Mouse (Mus musculus) forebrain, embryonic 13.5 days (tissue): ENCODE measurements around the gene Fam107b. TPM values are rescaled to one million over a fixed set of nuclear protein-coding genes. Genes with fewer than 3 reads are reported as not detected.

Experiments
- ATAC-seq: fragments of 200-750 bp; cut with Nextera tagmentation; 2 replicates; pipeline ENCODE4 v1.8.0; 2017
- H3K27ac ChIP-seq: fragments of 300-500 bp; sonication (generic); 2 replicates; pipeline ENCODE4 v1.5.1; 2015; ENCODE audit warnings: inconsistent platforms, mild to moderate bottlenecking, moderate library complexity
- H3K27me3 ChIP-seq: fragments of 300-500 bp; sonication (generic); 2 replicates; pipeline ENCODE4 v1.6.1; 2015; ENCODE audit warnings: mild to moderate bottlenecking, inconsistent platforms
- H3K36me3 ChIP-seq: fragments of 300-500 bp; sonication (generic); 2 replicates; pipeline ENCODE4 v1.6.1; 2015; ENCODE audit warnings: mild to moderate bottlenecking, inconsistent platforms; ENCODE audit not compliant: poor library complexity, severe bottlenecking
- H3K4me1 ChIP-seq: fragments of 300-500 bp; sonication (generic); 2 replicates; pipeline ENCODE4 v1.6.1; 2015; ENCODE audit warnings: inconsistent platforms
- H3K4me2 ChIP-seq: fragments of 300-500 bp; sonication (generic); 2 replicates; pipeline ENCODE4 v1.6.1; 2015; ENCODE audit warnings: inconsistent platforms, mild to moderate bottlenecking, moderate library complexity
- H3K4me3 ChIP-seq: fragments of 300-500 bp; sonication (generic); 2 replicates; pipeline ENCODE4 v1.5.1; 2015; ENCODE audit warnings: mild to moderate bottlenecking, inconsistent platforms
- H3K9ac ChIP-seq: fragments of 300-500 bp; sonication (generic); 2 replicates; pipeline ENCODE4 v1.6.1; 2015; ENCODE audit warnings: mild to moderate bottlenecking, inconsistent platforms
- H3K9me3 ChIP-seq: fragments of 300-500 bp; sonication (generic); replicated peaks from 2 replicates; pipeline ENCODE4 v1.6.1; 2016; ENCODE audit warnings: inconsistent platforms
- WGBS: fragments of 180-500 bp; shearing (Covaris S2); methylation state at CpG from one replicate; pipeline ENCODE4 v1.1.7; 2015; 5-methylcytosine and 5-hydroxymethylcytosine counted together
- polyA plus RNA-seq: library from polyadenylated mRNA; unstranded; fragments of >200 nt; fragmentation: Nextera tagmentation; extraction: Ambion mirVana; gene quantifications from 2 replicates; pipeline ENCODE4 v1.2.1, GENCODE M21; 2015

Fam107b gene
- polyA plus RNA-seq, 1 experiment from 2014 or later: 45.2 TPM

- Histone ChIP-seq H3K27me3 (no peaks in the 10 kb centered on the region), H3K4me2 (no peak overlapping the region; the same call in 1 of the 2 replicates), H3K27ac (peak overlapping the region; percentile 69; the same call in 1 of the 2 replicates), H3K4me3 (no peak overlapping the region), H3K4me1 (peaks cover 60% of the 10 kb centered on the region), H3K9me3 (no peaks in the 10 kb centered on the region), H3K36me3 (no peaks in the 10 kb centered on the region), H3K9ac (no peak overlapping the region)
- peak; percentile 75 for ATAC-seq
- WGBS: 79% methylated on average over 7 of the region's 7 CpGs
Measured at GRCm38 (mm10) chr2:3739351-3739961, 169.2 kb downstream of the Fam107b start.

GRCm38 (mm10) chr2:3740256-3740655, 170.0 kb downstream of the Fam107b start:
- H3K27ac ChIP-seq: peak overlapping the region; percentile 69
- no peaks in the 10 kb centered on the region for H3K36me3 ChIP-seq
- no peaks in the 10 kb centered on the region for H3K9me3 ChIP-seq
- H3K4me2 ChIP-seq: no peak overlapping the region
- H3K4me1 ChIP-seq: peaks cover 58% of the 10 kb centered on the region
- 92% methylated on average over 3 of the region's 3 CpGs for WGBS
- H3K4me3 ChIP-seq: no peak overlapping the region
- no peak overlapping the region for H3K9ac ChIP-seq
- H3K27me3 ChIP-seq: no peaks in the 10 kb centered on the region
- ATAC-seq: no peak

DNA sequence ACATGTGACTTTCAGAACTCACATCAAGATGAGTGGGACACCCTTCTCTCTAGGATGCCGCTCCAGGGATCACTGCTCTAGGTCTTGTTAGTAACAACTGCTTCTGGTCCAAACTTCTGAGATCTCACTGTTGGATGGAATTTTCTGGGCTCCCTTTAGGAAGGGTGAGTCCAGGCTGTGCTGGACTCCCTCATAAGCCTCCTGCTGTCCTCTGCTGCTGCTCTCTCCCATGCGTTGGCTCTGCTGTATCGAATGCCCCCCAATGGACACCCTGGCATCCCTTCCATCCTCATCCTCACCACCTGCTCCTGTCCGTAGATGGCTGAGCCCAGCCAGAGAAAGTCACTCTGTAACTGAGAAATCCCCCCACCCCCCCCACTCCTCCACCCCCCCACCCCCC, 170.4 kb downstream of the Fam107b start:
- Histone ChIP-seq H3K27ac (no peak overlapping the region), H3K36me3 (no peaks in the 10 kb centered on the region), H3K4me1 (peaks cover 58% of the 10 kb centered on the region), H3K27me3 (no peaks in the 10 kb centered on the region), H3K4me3 (no peak overlapping the region), H3K4me2 (no peak overlapping the region), H3K9me3 (no peaks in the 10 kb centered on the region), H3K9ac (no peak overlapping the region)
- 92% methylated on average over 4 of the region's 4 CpGs for WGBS
- no peak for ATAC-seq

DNA sequence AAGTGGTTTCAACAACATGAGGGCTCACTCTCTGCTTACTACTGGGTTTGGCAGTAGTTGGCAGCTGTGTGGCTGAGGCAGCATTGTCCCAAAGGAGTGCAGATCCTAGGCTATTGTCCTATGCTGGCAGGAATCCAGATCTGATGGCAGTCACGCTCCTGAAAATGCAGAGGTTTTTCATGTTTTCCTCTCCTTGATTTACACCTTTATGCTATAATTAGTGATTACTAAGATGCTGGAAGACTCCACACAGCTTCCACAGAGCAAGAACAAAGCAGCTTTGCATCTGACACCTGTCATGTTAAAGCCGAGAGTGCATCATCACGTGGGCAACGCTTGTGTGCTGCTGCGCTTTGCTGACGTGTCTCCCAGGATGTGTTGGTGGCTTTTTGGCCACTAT, 172.2 kb downstream of the Fam107b start:
- peak; percentile 62 for ATAC-seq
- 41% methylated on average over 6 of the region's 6 CpGs for WGBS
- Histone ChIP-seq H3K4me2 (no peak overlapping the region), H3K9me3 (no peaks in the 10 kb centered on the region), H3K27ac (peak overlapping the region; percentile 55), H3K36me3 (no peaks in the 10 kb centered on the region), H3K27me3 (no peaks in the 10 kb centered on the region), H3K4me3 (no peak overlapping the region), H3K4me1 (peaks cover 56% of the 10 kb centered on the region), H3K9ac (no peak overlapping the region)

DNA sequence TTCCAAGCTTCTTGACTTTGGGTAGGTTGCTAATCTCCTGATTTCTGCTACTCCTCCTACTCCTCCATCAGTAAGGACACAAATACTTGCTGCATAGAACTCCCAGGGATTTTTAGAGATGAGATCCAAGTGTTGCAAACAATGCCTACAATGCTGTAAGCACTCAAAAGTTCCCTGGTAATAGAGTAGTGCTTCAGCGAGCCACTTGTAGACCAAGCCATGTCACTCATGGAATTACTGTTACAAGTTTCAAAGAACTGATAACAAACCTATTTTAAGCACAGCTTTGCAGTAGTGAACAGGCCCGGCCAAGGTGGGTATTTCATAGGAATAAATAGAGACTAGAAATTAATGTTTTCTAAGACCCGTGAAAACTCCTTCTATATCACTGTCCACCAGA, 174.8 kb downstream of the Fam107b start:
- 70% methylated on average over 3 of the region's 3 CpGs for WGBS
- ATAC-seq: no peak
- no peak overlapping the region for H3K4me3 ChIP-seq
- no peak overlapping the region for H3K27ac ChIP-seq
- no peaks in the 10 kb centered on the region for H3K36me3 ChIP-seq
- no peak overlapping the region for H3K9ac ChIP-seq
- H3K4me1 ChIP-seq: peaks cover 38% of the 10 kb centered on the region
- no peak overlapping the region for H3K4me2 ChIP-seq
- H3K27me3 ChIP-seq: no peaks in the 10 kb centered on the region
- H3K9me3 ChIP-seq: no peaks in the 10 kb centered on the region

GRCm38 (mm10) chr2:3745910-3746606, 175.8 kb downstream of the Fam107b start:
- 93% methylated on average over 13 of the region's 13 CpGs for WGBS
- H3K9ac ChIP-seq: no peak overlapping the region
- H3K36me3 ChIP-seq: no peaks in the 10 kb centered on the region
- no peaks in the 10 kb centered on the region for H3K9me3 ChIP-seq
- H3K27me3 ChIP-seq: no peaks in the 10 kb centered on the region
- ATAC-seq: no peak
- H3K4me1 ChIP-seq: peaks cover 31% of the 10 kb centered on the region
- H3K4me2 ChIP-seq: no peak overlapping the region
- H3K27ac ChIP-seq: no peak overlapping the region
- no peak overlapping the region for H3K4me3 ChIP-seq

DNA sequence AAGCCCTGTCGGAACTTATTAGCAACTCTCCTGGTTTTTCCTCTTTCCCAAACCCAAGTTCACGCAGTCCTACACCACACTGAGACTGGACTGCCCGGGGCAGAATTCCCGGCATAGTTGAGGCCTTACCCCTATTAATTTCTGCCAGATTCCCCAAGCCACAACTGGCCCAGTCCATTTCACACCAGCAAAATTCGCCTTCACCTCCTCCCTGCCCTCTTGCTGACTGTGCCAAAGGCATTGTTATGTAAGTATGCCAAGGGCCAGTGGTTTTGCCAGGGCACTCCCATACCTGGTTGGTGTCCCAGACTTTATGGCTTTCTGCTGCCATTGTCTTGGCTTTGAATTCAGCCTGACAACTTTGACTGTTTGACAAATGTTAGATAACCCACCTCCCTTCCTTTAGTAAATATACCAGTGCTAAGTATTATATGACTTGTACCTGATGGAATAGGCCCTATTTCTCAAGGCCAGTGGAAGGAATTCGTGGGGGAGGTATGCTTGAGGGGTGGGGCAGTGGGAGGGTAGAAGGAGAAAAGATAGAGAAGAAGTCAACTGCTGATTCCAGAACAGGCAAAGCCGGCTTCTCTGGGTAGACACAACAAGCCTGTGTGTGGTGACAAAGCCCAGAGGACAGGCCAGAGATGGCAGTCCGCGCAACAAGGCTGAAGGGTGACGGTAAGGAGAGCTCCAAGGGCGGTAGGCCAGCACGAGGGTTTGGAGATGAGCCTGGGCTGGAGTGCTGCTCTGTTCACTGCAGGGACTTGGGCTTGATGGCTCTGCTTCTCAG, 178.6 kb downstream of the Fam107b start:
- H3K27me3 ChIP-seq: no peaks in the 10 kb centered on the region
- H3K4me1 ChIP-seq: peaks cover 27% of the 10 kb centered on the region
- no peaks in the 10 kb centered on the region for H3K36me3 ChIP-seq
- H3K9ac ChIP-seq: no peak overlapping the region
- H3K4me2 ChIP-seq: no peak overlapping the region
- no peak overlapping the region for H3K4me3 ChIP-seq
- no peaks in the 10 kb centered on the region for H3K9me3 ChIP-seq
- no peak for ATAC-seq
- 84% methylated on average over 12 of the region's 12 CpGs for WGBS
- H3K27ac ChIP-seq: no peak overlapping the region

- WGBS: 75% methylated on average over 6 of the region's 6 CpGs
- Histone ChIP-seq H3K27me3 (no peaks in the 10 kb centered on the region), H3K27ac (no peak overlapping the region), H3K4me1 (peaks cover 28% of the 10 kb centered on the region), H3K36me3 (no peaks in the 10 kb centered on the region), H3K4me3 (no peak overlapping the region), H3K9me3 (no peaks in the 10 kb centered on the region), H3K9ac (no peak overlapping the region), H3K4me2 (no peak overlapping the region)
- no peak for ATAC-seq
Measured at GRCm38 (mm10) chr2:3749504-3750024, 179.3 kb downstream of the Fam107b start.

DNA sequence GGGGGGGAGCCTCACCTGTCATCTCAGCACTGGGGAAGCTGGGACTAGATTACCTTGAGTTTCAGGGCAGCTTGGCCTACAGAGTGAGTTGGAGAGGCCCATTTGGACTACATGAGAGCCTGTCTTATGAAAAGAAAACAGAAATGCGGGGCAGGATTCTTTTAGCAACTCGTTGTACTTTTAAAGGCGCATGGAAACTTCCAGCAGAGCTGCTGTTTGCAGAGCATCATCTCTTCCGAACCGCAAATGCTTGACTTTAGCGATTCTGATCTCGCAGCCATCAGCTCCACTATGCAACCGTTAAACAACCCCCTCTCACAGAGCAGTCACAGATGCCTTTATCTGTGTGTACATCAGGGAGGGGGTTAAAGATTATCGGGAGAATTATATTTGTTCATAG, 179.8 kb downstream of the Fam107b start:
- no peaks in the 10 kb centered on the region for H3K9me3 ChIP-seq
- H3K4me3 ChIP-seq: no peak overlapping the region
- no peak for ATAC-seq
- H3K4me1 ChIP-seq: peaks cover 33% of the 10 kb centered on the region
- H3K9ac ChIP-seq: no peak overlapping the region
- no peaks in the 10 kb centered on the region for H3K36me3 ChIP-seq
- no peak overlapping the region for H3K4me2 ChIP-seq
- no peak overlapping the region for H3K27ac ChIP-seq
- no peaks in the 10 kb centered on the region for H3K27me3 ChIP-seq
- 90% methylated on average over 9 of the region's 9 CpGs for WGBS

GRCm38 (mm10) chr2:3752365-3752764, 182.1 kb downstream of the Fam107b start:
- no peaks in the 10 kb centered on the region for H3K36me3 ChIP-seq
- H3K27me3 ChIP-seq: no peaks in the 10 kb centered on the region
- H3K4me3 ChIP-seq: no peak overlapping the region
- no peaks in the 10 kb centered on the region for H3K9me3 ChIP-seq
- no peak overlapping the region for H3K27ac ChIP-seq
- peaks cover 47% of the 10 kb centered on the region for H3K4me1 ChIP-seq
- no peak overlapping the region for H3K9ac ChIP-seq
- WGBS: 77% methylated on average over 7 of the region's 7 CpGs
- no peak overlapping the region for H3K4me2 ChIP-seq
- ATAC-seq: no peak

GRCm38 (mm10) chr2:3752893-3753292, 182.6 kb downstream of the Fam107b start:
- peaks cover 47% of the 10 kb centered on the region for H3K4me1 ChIP-seq
- no peak overlapping the region for H3K4me2 ChIP-seq
- peak overlapping the region; percentile 44; the same call in 1 of the 2 replicates for H3K27ac ChIP-seq
- no peaks in the 10 kb centered on the region for H3K36me3 ChIP-seq
- no peaks in the 10 kb centered on the region for H3K27me3 ChIP-seq
- no peak overlapping the region for H3K4me3 ChIP-seq
- no peaks in the 10 kb centered on the region for H3K9me3 ChIP-seq
- ATAC-seq: no peak
- 93% methylated on average over 5 of the region's 5 CpGs for WGBS
- H3K9ac ChIP-seq: no peak overlapping the region

- peaks cover 47% of the 10 kb centered on the region for H3K4me1 ChIP-seq
Measured at GRCm38 (mm10) chr2:3753749-3754148, 183.5 kb downstream of the Fam107b start.

More at GRCm38 (mm10) chr2:3753749-3754148, 183.5 kb downstream of the Fam107b start:
- H3K4me2 ChIP-seq: no peak overlapping the region
- no peaks in the 10 kb centered on the region for H3K27me3 ChIP-seq
- ATAC-seq: peak; percentile 66
- H3K9ac ChIP-seq: peak overlapping the region; percentile 32; the same call in 1 of the 2 replicates
- WGBS: 7% methylated on average over 2 of the region's 2 CpGs
- H3K9me3 ChIP-seq: no peaks in the 10 kb centered on the region
- H3K36me3 ChIP-seq: no peaks in the 10 kb centered on the region
- no peak overlapping the region for H3K4me3 ChIP-seq
- H3K27ac ChIP-seq: peak overlapping the region; percentile 71
